Mouse (Mus musculus): ENCODE results near the gene Sp9. TPM values are rescaled to one million over a fixed set of nuclear protein-coding genes. Genes with fewer than 3 reads are reported as not detected.

The Sp9 gene
- total and polyA plus RNA-seq, 3 experiments, result 0.55 TPM; not detected in 2

- Histone ChIP-seq H3K27me3 (replicated peaks) (peaks cover 31% of the 10 kb centered on the region), H3K36me3 (replicated peaks in 1 of 2; ENCODE audit: control insufficient read depth in 1 of 2, insufficient read depth in 1 of 2, low read length in 1 of 2) (no peaks in the 10 kb centered on the region), H3K4me2 (ENCODE audit: insufficient read depth, low read depth, poor library complexity, severe bottlenecking) (peak overlapping the region; percentile 33; the same call in 1 of the 2 replicates), H3K4me3 (replicated peaks in 1 of 3; ENCODE audit: low read depth in 2 of 3, low read length in 2 of 3, poor library complexity in 1 of 3) (peak overlapping the region in 1 of 3 experiments; percentile 34), H3K79me2 (replicated peaks; ENCODE audit: control insufficient read depth, extremely low read depth, insufficient read depth, poor library complexity, severe bottlenecking) (no peaks in the 10 kb centered on the region), H3K9me3 (replicated peaks; ENCODE audit: low read length) (peaks cover 19% of the 10 kb centered on the region), H3K4me1 (ENCODE audit: control insufficient read depth in 1 of 2, insufficient read depth in 2 of 2) (peaks cover 0 to 5% of the 10 kb centered on the region in 2 experiments; a peak in 1 of 4 replicates), H3K9ac (ENCODE audit: insufficient read depth, low read depth) (no peak overlapping the region), H3K27ac (ENCODE audit: insufficient read depth, low read depth) (no peak overlapping the region)
- no peak for TF ChIP-seq HCFC1 (IDR thresholded peaks at IDR 0.05; ENCODE audit: low read depth, low read length)
- in situ Hi-C loops (cut with MboI; ENCODE audit: low pct_ligation_motif_present, low pct_unique_long_range_greater_than_20kb, low sequenced_read_pairs), result loop anchor here (25.0 kb wide), 2 partner anchors 313 to 638 kb away; no protein-coding TSS in a partner anchor
- DNase-seq (ENCODE audit: extremely low read depth), result no peak
- dilution Hi-C loops (cut with MboI; ENCODE audit: extremely low pct_ligation_motif_present, extremely low pct_unique_long_range_greater_than_20kb, low sequenced_read_pairs), result no loop called here
These were observed 3.7 kb downstream of the Sp9 start for GRCm38 (mm10) chr2:73275261-73276040.

- Histone ChIP-seq H3K9ac (ENCODE audit: insufficient read depth, low read depth) (no peak overlapping the region), H3K27ac (ENCODE audit: insufficient read depth, low read depth) (no peak overlapping the region), H3K4me2 (ENCODE audit: insufficient read depth, low read depth, poor library complexity, severe bottlenecking) (peak overlapping the region; percentile 67; the same call in 1 of the 2 replicates), H3K9me3 (replicated peaks; ENCODE audit: low read length) (peaks cover 19% of the 10 kb centered on the region), H3K4me3 (replicated peaks in 1 of 3; ENCODE audit: low read depth in 2 of 3, low read length in 2 of 3, poor library complexity in 1 of 3) (peak overlapping the region in 1 of 3 experiments; percentile 4), H3K36me3 (replicated peaks in 1 of 2; ENCODE audit: control insufficient read depth in 1 of 2, insufficient read depth in 1 of 2, low read length in 1 of 2) (no peaks in the 10 kb centered on the region), H3K27me3 (replicated peaks) (peaks cover 31% of the 10 kb centered on the region), H3K4me1 (ENCODE audit: control insufficient read depth in 1 of 2, insufficient read depth in 2 of 2) (peaks cover 0 to 5% of the 10 kb centered on the region in 2 experiments; a peak in 1 of 4 replicates), H3K79me2 (replicated peaks; ENCODE audit: control insufficient read depth, extremely low read depth, insufficient read depth, poor library complexity, severe bottlenecking) (no peaks in the 10 kb centered on the region)
- dilution Hi-C loops (cut with MboI; ENCODE audit: extremely low pct_ligation_motif_present, extremely low pct_unique_long_range_greater_than_20kb, low sequenced_read_pairs), result no loop called here
- DNase-seq (ENCODE audit: extremely low read depth), result no peak
- no peak for TF ChIP-seq MEF2A (IDR thresholded peaks at IDR 0.05; ENCODE audit: borderline replicate concordance, low read depth, low read length)
- in situ Hi-C loops (cut with MboI; ENCODE audit: low pct_ligation_motif_present, low pct_unique_long_range_greater_than_20kb, low sequenced_read_pairs), result loop anchor here (25.0 kb wide), 2 partner anchors 314 to 639 kb away; no protein-coding TSS in a partner anchor
These were observed 4.4 kb downstream of the Sp9 start for GRCm38 (mm10) chr2:73276141-73276571.

- H3K27me3 ChIP-seq (replicated peaks), result peaks cover 31% of the 10 kb centered on the region
- in situ Hi-C loops (cut with MboI; ENCODE audit: low pct_ligation_motif_present, low pct_unique_long_range_greater_than_20kb, low sequenced_read_pairs) (loop anchor here (25.0 kb wide), 2 partner anchors 315 to 640 kb away; no protein-coding TSS in a partner anchor), dilution Hi-C loops (cut with MboI; ENCODE audit: extremely low pct_ligation_motif_present, extremely low pct_unique_long_range_greater_than_20kb, low sequenced_read_pairs) (no loop called here)
- no peak for DNase-seq (ENCODE audit: extremely low read depth)
- no peak overlapping the region for H3K9ac ChIP-seq (ENCODE audit: insufficient read depth, low read depth)
- H3K4me3 ChIP-seq (replicated peaks in 1 of 3; ENCODE audit: low read depth in 2 of 3, low read length in 2 of 3, poor library complexity in 1 of 3), result no peak overlapping the region
- peak overlapping the region; percentile 7; the same call in 1 of the 2 replicates for H3K4me2 ChIP-seq (ENCODE audit: insufficient read depth, low read depth, poor library complexity, severe bottlenecking)
- TF ChIP-seq NRF1 (IDR thresholded peaks at IDR 0.05; ENCODE audit: low read depth, low read length), result no peak
- TF ChIP-seq MAX (IDR thresholded peaks at IDR 0.05; ENCODE audit: low read length), result no peak
- TF ChIP-seq JUND (conservative IDR thresholded peaks at IDR 0.05; ENCODE audit: low read depth, low read length), result no peak
- no peak for TF ChIP-seq KAT2A (IDR thresholded peaks at IDR 0.05; ENCODE audit: insufficient replicate concordance, low read length)
- no peak for TF ChIP-seq IRF4 (IDR thresholded peaks at IDR 0.05; ENCODE audit: low read depth, low read length)
- no peak for TF ChIP-seq MAZ (IDR thresholded peaks at IDR 0.05; ENCODE audit: low read depth, low read length)
- no peak for TF ChIP-seq ELF1 (IDR thresholded peaks at IDR 0.05; ENCODE audit: low read depth, low read length)
- no peak for TF ChIP-seq MYC (IDR thresholded peaks at IDR 0.05; ENCODE audit: low read depth, low read length)
- no peak for TF ChIP-seq ETS1 (conservative IDR thresholded peaks at IDR 0.05; ENCODE audit: low read depth, low read length)
- TF ChIP-seq TCF12 (IDR thresholded peaks at IDR 0.05; ENCODE audit: low read depth, low read length), result no peak
- no peak for TF ChIP-seq MEF2A (IDR thresholded peaks at IDR 0.05; ENCODE audit: borderline replicate concordance, low read depth, low read length)
- no peak for TF ChIP-seq ZNF384 (IDR thresholded peaks at IDR 0.05; ENCODE audit: low read depth, low read length)
- no peak overlapping the region for H3K27ac ChIP-seq (ENCODE audit: insufficient read depth, low read depth)
- H3K9me3 ChIP-seq (replicated peaks; ENCODE audit: low read length), result peaks cover 14% of the 10 kb centered on the region
- H3K79me2 ChIP-seq (replicated peaks; ENCODE audit: control insufficient read depth, extremely low read depth, insufficient read depth, poor library complexity, severe bottlenecking), result no peaks in the 10 kb centered on the region
- H3K4me1 ChIP-seq (ENCODE audit: control insufficient read depth in 1 of 2, insufficient read depth in 2 of 2), result peaks cover 0 to 5% of the 10 kb centered on the region in 2 experiments; a peak in 1 of 4 replicates
- H3K36me3 ChIP-seq (replicated peaks in 1 of 2; ENCODE audit: control insufficient read depth in 1 of 2, insufficient read depth in 1 of 2, low read length in 1 of 2), result no peaks in the 10 kb centered on the region
These were observed 5.4 kb downstream of the Sp9 start for GRCm38 (mm10) chr2:73277021-73277708.

Measured in CH12.LX (cell line).